Comparison of ENCODE assay signal across 11 mouse cellular contexts in genomic region chr17:71256806-71257536, GRCm38 (mm10). TPM values are rescaled to one million over a fixed set of nuclear protein-coding genes. Genes with fewer than 3 reads are reported as not detected.
A peak's percentile ranks its signal among the peaks of the same experiment; 100 is the strongest.
DNase-seq lines count a peak whose midpoint lies in the region; ATAC-seq and TF ChIP-seq lines count a peak whose summit lies in the region.
"Had no signal": no experiment of that assay in that cellular context is flagged by ENCODE, and none has a peak within 500 bp of the region (broad histone marks: within the 10 kb centered on the region; RNA-seq: fewer than 3 reads in every experiment).

No protein-coding gene starts in this region.

- DNase-seq in cerebellum, postnatal 10 days: peak; percentile 24 to 53
- DNase-seq in cerebellum, adult 11 months: no peak
- DNase-seq in 3T3-L1 (ENCODE audit: low read depth, low spot score) (peak; percentile 86), MN1 (ENCODE audit: low spot score) (no peak)
- peak; percentile 16 for DNase-seq in brain, adult 2 months (ENCODE audit: low read depth, low spot score)
- no peak for DNase-seq in ovary, postnatal 14 days (ENCODE audit: low spot score)
- DNase-seq: kidney, adult 2 months; midbrain, embryonic 14.5 days had no signal

- H3K36me3 ChIP-seq in liver, embryonic 16.5 days (ENCODE audit: control insufficient read depth, insufficient read depth): peaks cover 16% of the 10 kb centered on the region
- H3K36me3 ChIP-seq in intestine, postnatal 0 days (ENCODE audit: control insufficient read depth, insufficient read depth): peaks cover 3% of the 10 kb centered on the region; the same call in 1 of the 2 replicates

- peak overlapping the region; percentile 18 for H3K27ac ChIP-seq in liver, embryonic 16.5 days (ENCODE audit: low read length)
- no peak overlapping the region for H3K27ac ChIP-seq in intestine, postnatal 0 days (ENCODE audit: low read depth, low read length)

- no peak overlapping the region for H3K9ac ChIP-seq in liver, embryonic 16.5 days (ENCODE audit: low read depth, low read length)
- H3K9ac ChIP-seq in intestine, postnatal 0 days (ENCODE audit: low read depth, low read length): no peak overlapping the region

- H3K27me3 ChIP-seq in liver, embryonic 16.5 days (ENCODE audit: control insufficient read depth, insufficient read depth, low read depth, low read length): no peaks in the 10 kb centered on the region
- no peaks in the 10 kb centered on the region for H3K27me3 ChIP-seq in intestine, postnatal 0 days (replicated peaks; ENCODE audit: control insufficient read depth, insufficient read depth, low read length)

- 51% methylated on average over 13 of the region's 13 CpGs for WGBS in liver, embryonic 16.5 days (ENCODE audit: insufficient replicate concordance)
- 81% methylated on average over 13 of the region's 13 CpGs for WGBS in intestine, postnatal 0 days

- no peak for TF ChIP-seq CTCF in intestine, postnatal 0 days (IDR thresholded peaks at IDR 0.05; ENCODE audit: low read depth)

- H3K9me3 ChIP-seq in liver, embryonic 16.5 days (replicated peaks; ENCODE audit: control insufficient read depth, low read length): no peaks in the 10 kb centered on the region
- H3K9me3 ChIP-seq in intestine, postnatal 0 days (ENCODE audit: control insufficient read depth): no peaks in the 10 kb centered on the region

- H3K4me1 ChIP-seq in liver, embryonic 16.5 days (ENCODE audit: control insufficient read depth, low read depth, low read length): peaks cover 63% of the 10 kb centered on the region
- H3K4me1 ChIP-seq in intestine, postnatal 0 days (replicated peaks; ENCODE audit: control insufficient read depth, insufficient read depth, low read length): no peaks in the 10 kb centered on the region

- H3K4me3 ChIP-seq in liver, embryonic 16.5 days (ENCODE audit: low read depth, low read length): no peak overlapping the region
- H3K4me3 ChIP-seq in intestine, postnatal 0 days (ENCODE audit: low read depth, low read length): no peak overlapping the region

- no peak overlapping the region for H3K4me2 ChIP-seq in liver, embryonic 16.5 days (ENCODE audit: low read depth, low read length)
- no peak overlapping the region for H3K4me2 ChIP-seq in intestine, postnatal 0 days (replicated peaks; ENCODE audit: low read depth)

- ATAC-seq in liver, embryonic 16.5 days (ENCODE audit: low read depth): no peak
- ATAC-seq in intestine, postnatal 0 days: no peak
- ATAC-seq: forebrain, embryonic 16.5 days had no signal

RNA-seq across cellular contexts. Expression of gene Emilin2, which starts 54.8 kb away (rescaled TPM):
- 18.5 and 20.0 TPM in 2 replicates for polyA plus RNA-seq in liver, embryonic 16.5 days (2015; fragmentation: Nextera tagmentation; extraction: Ambion mirVana)
- 0.82 and 1.7 TPM in 2 replicates for polyA plus RNA-seq in intestine, postnatal 0 days (2015; fragmentation: Nextera tagmentation; extraction: Ambion mirVana)

Comparison
In these comparisons a context has a peak if more than half of its experiments do, and no peak if none do; other contexts are left out.
1. DNase-seq: peak in cerebellum, postnatal 10 days (2 of 2), 3T3-L1 (single experiment) and brain, adult 2 months (single experiment); none in cerebellum, adult 11 months (single experiment), ovary, postnatal 14 days (single experiment) and MN1 (single experiment).